Mouse (Mus musculus): ENCODE results near the gene Mfge8.

Mfge8 gene

GRCm38 (mm10) chr7:79148711-79149266 is at the start of gene Mfge8:
Gene Mfge8 (minus strand): TSS chr7:79149060.
- peak; percentile 93 for DNase-seq (ENCODE audit: low spot score)

DNA sequence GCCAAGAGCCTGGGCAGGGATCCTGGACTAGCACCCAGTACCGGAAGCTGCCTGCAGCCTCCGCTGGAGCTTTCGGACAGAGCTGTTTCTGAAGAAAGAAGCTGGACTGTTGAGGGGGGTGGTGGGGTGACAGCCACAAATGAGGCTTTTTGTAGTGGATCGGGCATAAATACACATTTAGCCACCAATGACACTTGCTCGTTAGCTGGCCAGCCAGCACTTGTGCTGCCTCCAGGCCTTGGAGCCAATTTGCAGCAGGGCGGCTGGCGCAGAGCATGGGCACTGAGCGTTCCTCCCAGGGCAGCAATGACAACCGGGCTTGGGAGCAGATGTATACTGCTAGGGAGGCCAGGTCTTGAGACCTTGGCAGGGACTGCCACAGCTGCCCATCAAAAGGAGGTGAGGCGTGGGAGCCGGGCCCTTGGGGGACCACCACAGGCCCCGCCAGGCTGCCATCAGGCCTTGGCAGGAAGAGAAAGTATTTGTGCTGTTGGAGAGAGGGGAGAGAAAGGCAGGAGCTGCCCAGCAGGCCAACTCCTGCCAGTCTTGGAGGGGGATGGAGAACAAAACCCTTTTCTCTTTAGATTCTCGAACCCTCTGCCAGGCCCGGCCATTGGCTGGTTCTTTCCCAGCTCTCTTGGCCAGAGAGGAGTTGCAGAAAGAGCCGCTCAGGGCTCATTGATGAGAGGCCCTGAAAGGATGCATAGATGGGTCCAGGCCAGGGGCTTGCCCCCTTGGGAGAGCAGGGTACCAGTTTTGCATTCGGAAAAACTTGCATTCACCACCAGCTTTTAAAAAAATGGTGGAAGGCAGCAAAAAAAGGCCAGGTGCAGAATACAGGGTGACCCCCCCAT is 45.9 kb upstream of the Mfge8 start:
- no peak for DNase-seq (ENCODE audit: low spot score)

DNA sequence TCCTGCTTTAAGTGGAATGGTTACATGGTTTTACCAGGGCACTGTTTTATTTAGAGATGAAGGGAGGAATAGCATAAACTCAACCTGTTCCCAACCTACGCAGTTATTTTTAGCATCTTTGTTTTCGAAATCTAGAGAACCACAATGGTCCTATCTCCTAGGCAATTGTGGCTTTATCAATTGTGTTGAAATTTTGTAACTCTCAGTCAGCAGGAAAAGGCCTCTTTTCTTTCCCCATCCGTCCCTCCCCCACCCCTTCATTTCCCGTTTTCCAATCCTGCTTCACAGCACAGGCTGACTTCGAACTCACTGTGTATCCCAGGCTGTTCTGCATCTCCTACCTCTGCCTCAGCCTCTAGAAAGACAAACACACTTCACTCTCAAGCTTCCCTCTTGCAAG is 45.1 kb upstream of the Mfge8 start:
- DNase-seq (ENCODE audit: low spot score) = no peak

DNA sequence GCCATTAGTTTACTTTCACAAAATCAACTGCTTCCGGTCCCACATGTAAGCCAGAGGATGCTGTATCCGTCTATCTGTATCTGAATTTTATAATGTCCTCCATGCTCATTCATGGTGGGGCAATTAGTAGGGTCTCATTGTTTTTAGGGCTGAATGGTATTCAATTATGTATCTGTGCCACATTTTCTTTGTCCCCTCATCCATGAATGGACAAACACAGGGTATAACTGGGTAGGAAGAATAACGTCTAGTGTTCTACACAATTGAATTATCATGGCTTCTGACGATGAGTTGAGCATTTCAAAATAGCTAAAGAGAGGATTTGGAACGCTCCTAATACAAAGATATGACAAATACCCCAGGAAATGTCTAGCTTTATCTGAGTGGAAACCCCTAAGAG is 42.6 kb upstream of the Mfge8 start:
- no peak for DNase-seq (ENCODE audit: low spot score)

DNA sequence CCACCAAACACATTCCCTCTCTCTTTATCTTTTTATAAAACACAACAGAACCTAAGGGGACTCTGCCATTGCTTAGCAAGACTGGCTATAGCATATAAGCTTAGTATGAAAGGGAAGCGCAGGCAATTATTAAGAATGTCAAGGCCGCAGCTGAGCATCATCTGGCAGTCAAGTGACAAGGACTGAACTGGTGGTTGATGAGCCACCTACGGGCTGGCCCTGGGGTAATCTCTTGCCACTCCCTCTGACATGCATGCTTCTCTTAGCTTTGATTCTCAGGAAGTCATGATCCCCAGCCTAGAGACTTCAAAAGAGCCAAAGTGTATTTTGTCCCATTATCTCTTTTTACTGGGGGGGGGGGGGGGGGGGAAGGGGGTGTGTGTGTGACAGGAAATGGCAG is 41.7 kb upstream of the Mfge8 start:
- peak; percentile 29 for DNase-seq (ENCODE audit: low spot score)

DNA sequence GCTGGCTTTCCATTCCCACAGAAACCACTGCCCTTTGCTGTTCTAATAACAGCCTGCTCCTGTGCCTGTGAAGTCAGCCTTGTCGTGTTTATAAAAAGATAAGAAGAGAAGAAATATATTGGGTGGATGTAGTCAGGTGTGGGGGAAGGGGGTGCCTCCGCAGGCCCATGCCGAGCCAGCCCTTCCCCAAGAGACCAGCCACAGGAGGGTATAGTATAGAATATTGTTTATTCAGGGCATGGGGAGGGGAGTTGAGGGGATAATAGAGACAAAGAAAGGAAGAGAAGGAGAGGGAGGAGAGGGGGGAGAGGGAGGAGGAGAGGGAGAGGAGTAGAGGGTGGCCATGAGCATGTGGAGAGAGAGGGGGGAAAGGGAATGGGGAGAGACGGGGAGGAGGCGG is 40.4 kb upstream of the Mfge8 start:
- DNase-seq (ENCODE audit: low spot score) = no peak

DNA sequence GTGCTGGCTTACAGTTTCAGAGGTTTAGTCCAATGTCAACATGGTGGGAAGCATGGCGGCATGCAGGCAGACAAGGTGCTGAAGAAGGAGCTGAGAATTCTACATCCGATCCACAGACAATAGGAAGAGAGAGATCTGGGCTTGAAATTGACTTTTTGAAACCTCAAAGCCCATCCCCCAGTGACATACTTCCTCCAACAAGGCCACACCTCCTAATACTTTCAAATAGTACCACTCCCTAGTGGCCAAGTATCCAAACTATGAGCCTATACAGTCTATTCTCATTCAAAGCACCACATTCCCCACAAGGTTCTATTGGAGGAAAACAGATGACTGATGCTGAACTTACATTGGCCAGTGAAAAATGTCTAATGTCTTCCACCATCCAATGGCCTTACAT is 38.7 kb upstream of the Mfge8 start:
- no peak for DNase-seq (ENCODE audit: low spot score)

GRCm38 (mm10) chr7:79183417-79183816 is 34.6 kb upstream of the Mfge8 start:
- DNase-seq (ENCODE audit: low spot score) = no peak

- DNase-seq (ENCODE audit: low spot score) = no peak
Observed at GRCm38 (mm10) chr7:79173800-79174199, 24.9 kb upstream of the Mfge8 start.

GRCm38 (mm10) chr7:79171782-79172181 is 22.9 kb upstream of the Mfge8 start:
- no peak for DNase-seq (ENCODE audit: low spot score)

- no peak for DNase-seq (ENCODE audit: low spot score)
Observed at GRCm38 (mm10) chr7:79167006-79167562, 18.2 kb upstream of the Mfge8 start.

GRCm38 (mm10) chr7:79159406-79159805 is 10.5 kb upstream of the Mfge8 start:
- DNase-seq (ENCODE audit: low spot score) = no peak

DNA sequence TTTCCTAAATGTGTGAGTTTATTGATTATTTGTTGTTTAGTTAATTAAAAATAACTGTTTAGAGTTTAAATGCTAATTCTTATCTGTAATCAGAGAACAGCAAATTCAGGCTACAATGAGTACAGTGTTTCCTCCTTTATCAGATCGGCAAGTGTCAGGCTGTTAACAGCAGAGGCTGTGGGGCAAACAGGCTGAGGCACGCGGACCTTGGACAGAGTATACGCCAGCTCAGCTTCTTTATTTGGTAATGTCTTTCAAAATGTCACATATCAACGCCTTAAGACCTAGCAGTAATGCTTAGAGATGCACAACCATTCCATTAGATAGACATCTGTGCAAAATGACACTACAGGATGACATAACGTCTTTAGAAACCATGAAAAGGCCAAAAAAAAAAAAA is 662 bp upstream of the Mfge8 start:
- peak; percentile 18 for DNase-seq (ENCODE audit: low spot score)

- peak; percentile 48 for DNase-seq (ENCODE audit: low spot score)
Observed at GRCm38 (mm10) chr7:79147931-79148653, 768 bp downstream of the Mfge8 start.

GRCm38 (mm10) chr7:79147011-79147837 is 1.6 kb downstream of the Mfge8 start:
- DNase-seq (ENCODE audit: low spot score) = no peak

GRCm38 (mm10) chr7:79140897-79141296 is 8.0 kb downstream of the Mfge8 start:
- DNase-seq (ENCODE audit: low spot score) = peak; percentile 76

- no peak for DNase-seq (ENCODE audit: low spot score)
Observed at GRCm38 (mm10) chr7:79139891-79140591, 8.8 kb downstream of the Mfge8 start.

DNA sequence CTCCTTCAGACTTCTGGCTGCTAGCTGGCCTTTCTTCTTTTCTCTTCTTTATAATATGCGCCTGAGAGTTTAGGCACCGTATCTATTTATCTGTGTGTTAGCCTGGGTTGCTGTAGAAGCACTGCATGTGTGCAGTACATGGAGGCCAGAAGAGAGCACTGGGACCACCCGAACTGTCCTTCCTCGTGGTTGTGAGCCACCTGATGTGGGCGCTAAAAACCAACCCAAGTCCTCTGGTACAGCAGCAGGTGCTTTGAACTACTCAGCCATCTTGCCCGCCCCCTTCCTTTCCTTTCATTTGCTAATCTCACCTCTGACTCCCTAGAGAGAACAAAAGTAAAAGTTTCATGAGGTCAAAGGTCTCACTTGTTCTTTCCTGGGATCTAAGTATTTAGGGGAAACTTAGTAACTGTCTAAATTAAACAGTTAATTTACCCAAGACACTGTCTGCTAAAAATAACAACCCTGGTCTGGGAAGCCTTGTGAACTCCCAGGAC is 9.5 kb downstream of the Mfge8 start:
- DNase-seq (ENCODE audit: low spot score) = no peak

- no peak for DNase-seq (ENCODE audit: low spot score)
Observed at GRCm38 (mm10) chr7:79133391-79133790, 15.5 kb downstream of the Mfge8 start.

DNA sequence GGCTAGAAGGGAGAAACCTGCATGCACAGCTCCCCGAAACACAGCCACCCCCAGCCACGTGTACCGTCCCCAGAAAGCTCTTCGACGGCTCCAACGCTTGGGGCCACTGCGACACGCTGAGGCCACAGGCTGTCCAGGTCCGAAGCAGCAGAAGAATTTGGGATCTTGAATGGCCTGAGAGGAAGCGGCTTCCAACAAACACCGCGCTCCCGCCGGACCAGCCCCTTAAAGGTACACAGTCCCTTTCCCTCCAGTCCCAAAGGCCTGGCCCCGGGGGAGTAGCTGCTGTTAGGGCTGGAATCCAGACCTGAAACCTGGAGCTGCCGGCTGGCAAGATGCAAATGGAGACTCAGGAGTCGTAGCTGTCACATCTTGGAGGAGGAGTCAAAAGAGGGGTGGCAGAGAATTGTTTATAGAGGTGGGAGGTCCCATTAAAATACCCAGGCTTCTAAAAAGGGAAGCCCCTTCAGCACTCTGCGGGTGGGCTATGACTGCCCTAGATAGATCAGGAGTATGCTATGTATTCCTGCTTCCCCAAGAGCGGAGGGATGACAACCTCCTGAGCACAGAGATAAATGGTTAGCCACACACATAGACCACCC is 17.9 kb downstream of the Mfge8 start, which contains the start of gene Hapln3:
Hapln3 (minus strand) TSS at position 176 of the 602 bp plus-strand sequence.
- no peak for DNase-seq (ENCODE audit: low spot score)

Measured in lung, postnatal 25 days (tissue).